Mouse (Mus musculus): ENCODE measurements at regions not wholly inside any gene's neighbourhood (a gene's known extent, or its start where the extent isn't known, plus 50 kb on each side); places are given as distances from the start of the nearest gene placed in this dataset.

DNA sequence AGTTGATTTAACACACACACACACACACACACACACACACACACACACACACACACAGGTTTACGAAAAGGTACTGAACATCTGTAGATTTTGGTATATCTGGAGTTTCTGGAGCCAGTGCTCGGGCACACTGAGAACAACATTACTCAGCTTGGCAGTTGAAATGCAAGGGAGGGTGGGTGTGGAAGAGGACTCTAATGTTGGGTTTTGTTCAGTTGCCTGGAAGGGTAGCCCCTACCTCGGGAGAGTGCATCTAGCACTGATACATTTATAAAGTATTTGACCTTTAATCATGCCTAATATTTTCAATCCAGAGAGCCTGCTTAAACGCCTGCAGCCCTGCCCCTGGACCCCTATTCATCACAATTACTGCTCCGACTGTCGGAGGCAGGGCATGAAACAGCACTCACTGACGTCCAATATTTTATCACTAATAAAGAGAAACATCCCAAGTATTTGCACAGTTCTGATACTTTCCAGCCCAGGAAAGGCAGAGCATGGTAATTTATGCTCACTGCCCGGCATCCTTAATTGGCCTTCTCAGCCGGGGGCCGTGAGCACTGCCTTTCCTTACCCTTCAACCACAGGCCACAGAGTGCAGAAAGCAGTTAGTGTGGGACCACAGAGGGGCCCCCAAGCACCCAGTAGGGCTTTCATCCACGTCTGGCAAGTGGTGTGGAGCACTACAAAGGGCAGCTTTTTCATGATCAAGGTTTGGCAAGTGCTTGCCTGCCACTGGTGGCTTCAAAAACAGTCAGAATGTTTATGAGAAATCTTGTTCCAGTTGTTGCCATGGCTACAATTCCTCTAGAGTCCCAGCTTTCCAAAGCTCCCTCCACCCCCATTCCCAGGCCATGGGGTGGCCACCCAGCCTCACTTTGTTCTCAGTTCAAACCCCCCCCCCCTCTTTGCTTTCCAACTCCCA is 76.3 kb upstream of the Pkdcc start:
- no peak for DNase-seq

DNA sequence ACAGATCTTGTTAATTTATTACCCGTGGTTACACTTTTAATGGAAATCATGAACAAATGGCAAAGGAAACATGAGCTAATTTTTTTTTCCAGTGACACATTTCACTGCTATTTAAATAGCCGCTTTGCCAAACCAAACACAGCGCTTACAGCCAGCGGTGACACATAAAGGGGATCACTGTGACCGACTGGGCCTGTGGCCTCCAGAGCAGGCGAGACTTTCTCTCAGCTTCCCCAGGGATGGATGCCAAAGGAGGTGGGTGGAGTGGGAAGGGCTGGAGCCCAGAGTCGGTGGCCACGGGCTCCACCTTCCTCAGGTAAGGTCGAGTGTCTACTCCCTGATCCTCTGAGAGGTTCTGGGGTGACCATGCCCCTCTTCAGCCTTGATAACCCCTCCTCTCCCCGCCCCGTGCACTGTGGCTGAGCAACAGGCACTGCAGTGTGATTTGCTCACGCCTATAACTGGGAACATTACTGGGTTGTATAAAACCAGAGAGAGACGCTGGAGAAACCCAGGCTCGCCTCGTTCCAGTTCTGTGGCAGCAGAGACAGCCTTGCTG is 66.6 kb upstream of the Pkdcc start:
- peak; percentile 8 to 10 for DNase-seq

DNA sequence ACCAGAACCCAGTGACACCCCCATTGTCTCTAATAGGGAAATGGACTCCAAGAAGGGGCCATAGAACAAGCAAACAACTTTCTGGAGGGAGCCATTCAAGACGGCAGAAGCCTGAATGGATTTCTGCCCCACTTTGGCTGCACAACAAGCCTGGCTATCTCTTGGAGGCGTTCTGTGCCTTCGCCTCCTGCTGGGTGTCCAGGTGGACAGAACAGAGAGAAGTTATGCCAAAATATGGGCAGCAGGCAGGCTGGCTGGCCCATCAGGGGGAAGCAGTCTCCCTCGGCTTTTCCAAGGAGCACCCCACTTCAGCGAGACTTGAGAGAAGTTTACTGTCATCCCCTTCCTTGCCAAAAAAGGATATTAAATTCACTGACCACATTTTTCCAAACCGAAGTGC is 65.8 kb upstream of the Pkdcc start:
- DNase-seq, result peak; percentile 78 to 82

DNA sequence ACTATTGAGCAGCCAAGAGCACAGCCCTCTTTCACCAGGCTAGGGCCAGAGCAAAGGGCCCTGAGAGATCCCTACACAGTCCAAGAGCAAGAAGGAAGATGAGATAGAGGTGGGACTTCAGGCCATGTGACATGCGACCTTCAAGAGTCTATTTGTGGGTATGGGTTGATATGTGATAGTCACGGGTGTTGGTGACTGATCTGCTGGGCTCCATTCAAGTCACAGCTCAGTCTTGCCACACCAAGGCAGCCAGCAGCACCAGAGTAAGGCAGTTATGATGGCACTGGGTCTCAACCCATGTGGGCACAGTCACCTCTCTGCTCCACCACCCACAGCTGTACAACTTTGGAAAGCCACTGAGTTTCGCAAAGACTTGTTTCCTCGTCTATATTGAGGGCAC is 60.0 kb upstream of the Pkdcc start:
- no peak for DNase-seq

DNA sequence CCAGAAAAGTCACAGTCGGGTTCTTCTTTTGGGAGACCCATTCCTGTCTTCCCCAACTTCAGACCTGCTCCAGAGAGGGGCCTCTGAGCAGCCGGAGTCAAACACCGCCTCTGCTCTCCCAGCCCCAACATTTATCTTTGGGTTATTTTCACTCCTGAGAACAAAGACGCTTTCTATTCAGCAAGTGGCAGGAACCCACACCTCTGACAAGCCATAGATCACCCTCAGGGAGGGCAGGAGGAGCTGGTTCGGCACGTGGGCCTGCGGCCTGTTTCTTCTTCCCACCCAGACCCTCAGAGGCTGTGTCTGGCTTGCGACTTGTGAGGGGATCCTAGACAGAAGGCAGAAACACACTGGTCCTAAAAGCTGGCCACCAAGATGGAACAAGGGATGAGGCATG is 58.4 kb upstream of the Pkdcc start:
- DNase-seq, result no peak

DNA sequence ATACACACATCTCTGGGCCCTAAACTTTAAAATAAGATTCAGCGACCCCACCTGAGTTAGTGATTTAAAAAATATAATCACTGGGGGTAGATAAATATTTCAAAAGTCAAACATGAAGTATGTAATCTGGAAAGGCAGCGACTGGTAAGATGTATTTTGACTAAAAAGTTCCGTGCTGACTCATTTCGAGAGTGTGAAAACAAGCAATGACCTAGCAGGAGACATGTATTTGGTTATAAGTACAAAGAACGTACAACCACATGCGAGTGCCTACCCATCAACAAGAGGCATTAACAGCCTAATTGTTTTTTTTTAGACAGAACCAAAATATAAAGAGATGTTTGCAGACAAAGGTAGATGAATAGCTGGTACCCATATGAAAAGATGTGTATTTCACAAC is 57.0 kb upstream of the Pkdcc start:
- no peak for DNase-seq

DNA sequence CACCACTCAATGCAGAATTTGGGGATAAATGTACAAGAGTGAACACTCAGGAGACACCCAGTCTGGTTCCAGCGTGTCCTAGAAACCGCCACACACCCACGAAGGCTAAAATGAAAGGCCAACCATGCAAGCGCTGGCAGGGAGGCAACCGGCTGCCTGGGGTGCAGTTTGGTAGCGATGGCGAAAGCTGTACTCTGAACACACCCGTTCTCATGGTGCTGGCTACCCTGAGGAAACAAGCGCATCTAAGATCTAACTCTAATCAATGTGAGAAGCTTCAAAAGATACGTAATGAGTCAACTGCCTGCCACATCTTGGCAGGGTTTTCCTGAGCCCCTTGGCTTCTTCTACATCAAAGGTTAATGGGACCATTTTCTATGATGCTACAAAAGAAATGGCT is 56.4 kb upstream of the Pkdcc start:
- no peak for DNase-seq

DNA sequence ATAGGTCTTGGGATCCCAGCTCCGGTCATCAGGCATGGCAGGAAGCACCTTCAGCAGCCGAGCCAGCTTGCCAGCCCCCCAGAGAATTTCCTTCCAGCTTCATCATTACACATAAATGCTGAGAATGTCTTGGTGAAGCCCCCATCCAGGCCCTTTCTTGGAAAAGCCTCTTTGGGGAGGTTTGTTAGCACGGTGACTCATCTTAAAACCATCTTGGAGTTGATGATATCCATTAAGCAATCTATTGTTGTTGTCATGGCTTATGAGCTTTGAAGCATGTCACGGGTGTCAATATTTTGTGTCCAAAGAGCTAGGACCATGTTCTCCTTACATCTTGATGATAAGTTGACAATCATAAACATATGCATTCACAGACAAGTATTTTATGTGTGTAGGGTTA is 55.5 kb upstream of the Pkdcc start:
- DNase-seq, result no peak

DNA sequence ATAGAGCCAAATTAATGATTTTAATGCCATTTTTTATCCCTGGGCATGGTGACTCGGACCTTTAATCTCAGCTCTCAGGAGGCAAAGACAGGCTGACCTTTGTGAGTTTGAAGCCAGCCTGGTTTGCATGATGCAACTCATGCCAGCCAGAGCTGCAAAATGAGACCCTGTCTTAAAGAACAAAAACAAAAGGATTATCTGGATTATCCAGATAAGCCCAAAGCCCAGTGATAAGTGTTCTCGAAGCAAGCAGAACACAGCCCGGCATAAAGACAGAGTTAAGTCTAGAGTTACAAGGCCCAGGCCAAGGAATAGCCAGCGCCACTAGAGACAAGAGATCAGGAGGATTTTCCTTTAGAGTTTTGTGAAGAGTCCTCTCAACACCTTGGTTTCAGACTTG is 54.8 kb upstream of the Pkdcc start:
- no peak for DNase-seq

DNA sequence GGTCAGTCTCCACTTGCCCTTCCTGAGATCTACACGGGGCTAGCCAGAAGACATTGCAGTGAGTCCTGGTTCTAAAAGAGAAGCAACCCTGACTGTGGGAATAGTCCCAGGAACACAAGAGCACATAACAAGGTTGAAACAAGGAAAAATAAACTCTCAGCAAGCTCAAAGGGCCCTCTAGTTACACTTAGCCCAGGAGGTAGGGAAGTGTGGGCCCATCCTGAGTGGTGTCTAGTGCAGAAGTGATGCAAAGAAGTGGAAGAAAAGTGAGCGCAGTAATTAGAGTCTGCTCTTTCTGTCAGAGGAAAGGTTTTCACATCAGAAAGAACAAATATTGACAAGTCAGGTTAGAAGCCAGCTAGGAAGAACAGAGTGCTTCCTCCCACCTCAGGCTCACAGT is 53.4 kb upstream of the Pkdcc start:
- no peak for DNase-seq

DNA sequence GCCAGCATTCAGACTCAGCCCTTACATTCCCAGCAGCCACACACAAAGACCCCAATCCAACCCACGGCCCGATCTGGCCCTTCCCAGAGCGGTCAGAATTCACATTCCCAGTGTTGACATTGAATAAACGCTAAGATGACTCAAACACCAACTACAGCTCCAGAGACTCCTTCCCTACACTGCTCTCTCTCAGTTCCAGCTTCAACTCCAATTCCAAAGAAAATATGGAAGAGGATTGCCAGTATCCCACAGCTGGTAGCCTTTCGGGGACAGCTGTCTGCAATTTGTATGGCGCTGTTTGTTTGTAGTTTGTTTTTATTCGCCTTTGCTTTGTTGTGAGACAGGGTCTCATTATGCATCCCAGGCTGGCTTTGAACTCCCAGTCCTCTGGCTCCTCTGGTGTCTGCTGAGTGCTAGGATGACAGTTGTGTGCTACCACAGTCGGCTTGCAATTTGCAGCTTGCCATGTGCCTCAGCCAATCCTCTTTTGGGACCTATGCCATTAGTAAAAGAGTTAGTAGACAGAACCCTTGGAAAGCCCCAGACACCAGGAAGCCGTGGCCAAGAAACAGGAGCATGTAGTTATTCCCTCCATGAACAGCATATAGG is 51.0 kb upstream of the Pkdcc start:
- no peak for DNase-seq

DNA sequence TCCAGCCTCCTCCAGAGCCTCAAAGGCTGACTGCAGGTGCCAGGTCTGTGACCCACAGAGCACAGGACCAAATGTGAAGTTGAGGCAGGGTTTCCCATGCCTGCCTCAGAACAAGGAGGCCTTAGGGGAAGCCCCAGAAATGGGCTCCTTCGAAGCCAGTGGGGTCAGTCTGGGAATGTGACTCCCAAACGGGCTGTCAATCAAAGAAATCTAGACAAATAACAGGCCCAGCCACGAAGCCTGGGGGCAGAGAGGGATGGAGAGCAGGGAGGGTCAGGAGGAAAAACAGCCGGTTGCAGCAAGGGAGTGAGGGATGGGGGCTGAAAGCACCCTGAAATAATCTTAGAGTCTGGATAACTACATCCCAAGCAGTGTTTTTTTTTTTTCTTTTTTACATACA is 50.4 kb upstream of the Pkdcc start:
- DNase-seq, result no peak

DNA sequence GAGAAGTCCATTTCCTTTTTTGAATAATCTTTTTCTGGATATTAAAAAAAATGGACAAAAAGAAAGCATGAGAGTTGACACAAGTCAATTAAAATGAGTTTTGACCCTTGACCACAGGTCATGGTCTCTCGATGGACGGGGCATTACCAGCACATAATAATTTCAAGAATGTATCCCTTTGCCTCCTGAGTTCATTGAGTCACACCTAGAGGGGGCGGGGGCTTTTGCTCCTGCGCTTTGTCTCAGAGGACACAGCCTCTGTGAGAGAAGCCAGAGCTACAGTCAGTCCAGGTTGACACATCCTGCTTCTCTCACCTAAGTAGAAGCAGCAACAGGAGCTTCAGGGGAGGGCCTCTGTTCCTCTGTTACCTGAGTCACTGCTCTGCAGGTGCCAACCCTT is 50.0 kb upstream of the Pkdcc start:
- no peak for DNase-seq

Measured in cerebellum, adult 18-20 months (tissue).